Mouse (Mus musculus): ENCODE results near the gene Zfp704. TPM values are rescaled to one million over a fixed set of nuclear protein-coding genes. Genes with fewer than 3 reads are reported as not detected.
A peak's percentile ranks its signal among the peaks of the same experiment; 100 is the strongest.

Gene Zfp704
- polyA plus RNA-seq, 1 experiment from 2014 or later, result 14.7 TPM

DNA sequence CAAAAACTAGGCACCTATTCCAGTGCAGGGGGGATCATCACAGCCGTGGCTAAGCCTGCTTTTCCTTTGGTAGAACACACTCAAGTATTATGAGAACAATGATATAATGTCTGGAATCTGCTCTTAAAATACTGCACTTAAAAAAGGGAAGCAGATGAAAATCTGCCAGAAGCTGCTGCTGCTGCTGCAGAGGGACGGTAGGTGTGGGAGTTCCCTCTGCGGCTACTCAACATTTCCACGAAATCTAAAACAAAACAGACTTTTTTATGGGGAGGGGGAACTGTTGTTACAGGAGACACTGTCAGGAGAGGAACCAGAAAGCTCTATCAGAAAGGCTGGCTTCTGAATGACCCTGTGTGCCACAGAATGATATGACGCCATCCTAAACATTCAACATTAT lies 110.4 kb downstream of the Zfp704 start:
- Histone ChIP-seq H3K4me3 (replicated peaks; ENCODE audit: low read length) (no peak overlapping the region), H3K27me3 (ENCODE audit: control insufficient read depth, insufficient read depth, low read length) (no peaks in the 10 kb centered on the region), H3K9ac (no peak overlapping the region), H3K4me2 (replicated peaks) (no peak overlapping the region), H3K36me3 (replicated peaks; ENCODE audit: control insufficient read depth, insufficient read depth) (no peaks in the 10 kb centered on the region), H3K27ac (peak overlapping the region; percentile 72; the same call in 1 of the 2 replicates), H3K9me3 (ENCODE audit: control insufficient read depth, low read length) (no peaks in the 10 kb centered on the region), H3K4me1 (replicated peaks; ENCODE audit: control insufficient read depth, insufficient read depth, low read length) (peaks cover 26% of the 10 kb centered on the region)
- WGBS, result 60% methylated on average over 5 of the region's 5 CpGs
- DNase-seq (ENCODE audit: low spot score) (no peak), ATAC-seq (ENCODE audit: low FRiP score) (no peak)

DNA sequence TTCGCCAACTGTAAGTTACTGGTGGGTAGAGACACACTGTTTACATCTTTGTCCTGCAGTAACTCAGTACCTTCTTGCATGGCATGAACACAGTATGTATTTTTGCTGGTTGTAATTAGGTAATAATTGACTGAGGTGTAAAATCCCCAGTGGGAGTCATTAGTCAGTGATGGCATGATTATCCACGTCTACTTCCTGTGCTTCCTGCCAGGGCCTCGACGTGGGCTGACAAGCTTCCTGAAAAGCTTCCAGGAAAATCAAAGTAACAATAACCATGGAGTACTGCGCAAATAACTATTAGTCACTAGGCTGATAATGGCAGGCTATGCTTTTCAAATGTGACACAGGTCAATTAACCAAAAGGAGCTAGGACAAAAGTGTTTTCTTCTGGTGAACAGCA lies 112.6 kb downstream of the Zfp704 start:
- Histone ChIP-seq H3K4me1 (replicated peaks; ENCODE audit: control insufficient read depth, insufficient read depth, low read length) (peaks cover 26% of the 10 kb centered on the region), H3K36me3 (replicated peaks; ENCODE audit: control insufficient read depth, insufficient read depth) (no peaks in the 10 kb centered on the region), H3K9ac (no peak overlapping the region), H3K4me2 (replicated peaks) (no peak overlapping the region), H3K9me3 (ENCODE audit: control insufficient read depth, low read length) (no peaks in the 10 kb centered on the region), H3K27ac (no peak overlapping the region), H3K4me3 (replicated peaks; ENCODE audit: low read length) (no peak overlapping the region), H3K27me3 (ENCODE audit: control insufficient read depth, insufficient read depth, low read length) (no peaks in the 10 kb centered on the region)
- ATAC-seq (ENCODE audit: low FRiP score) (no peak), DNase-seq (ENCODE audit: low spot score) (no peak)
- WGBS, result 36% methylated on average over 5 of the region's 5 CpGs

DNA sequence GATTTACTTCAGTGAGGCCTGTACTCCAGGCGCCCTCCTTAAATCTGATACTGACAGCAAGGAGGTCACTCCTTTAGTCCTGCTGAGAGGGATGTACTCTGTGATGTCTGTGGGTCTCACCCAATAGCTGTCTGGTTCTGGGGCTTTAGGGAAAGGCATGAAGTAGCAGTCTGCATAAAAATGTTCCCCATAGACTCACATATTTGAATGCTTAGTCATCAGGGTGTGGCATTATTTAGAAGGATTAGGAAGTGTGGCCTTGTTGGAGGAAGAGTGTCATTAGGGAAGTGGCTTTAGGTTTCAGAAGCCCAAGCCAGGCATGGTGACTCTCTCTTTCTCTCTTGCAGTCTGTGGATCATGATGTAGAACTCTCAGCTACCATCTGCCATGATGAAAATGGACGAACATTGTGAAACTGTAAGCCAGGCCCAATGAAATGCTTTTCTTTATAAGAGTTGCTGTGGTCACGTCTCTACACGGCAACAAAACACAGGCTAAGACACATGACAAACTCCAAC lies 118.1 kb downstream of the Zfp704 start:
- no peak overlapping the region for H3K4me2 ChIP-seq (replicated peaks)
- ATAC-seq (ENCODE audit: low FRiP score), result no peak
- H3K4me3 ChIP-seq (replicated peaks; ENCODE audit: low read length), result no peak overlapping the region
- H3K9ac ChIP-seq, result no peak overlapping the region
- no peaks in the 10 kb centered on the region for H3K27me3 ChIP-seq (ENCODE audit: control insufficient read depth, insufficient read depth, low read length)
- H3K4me1 ChIP-seq (replicated peaks; ENCODE audit: control insufficient read depth, insufficient read depth, low read length), result no peaks in the 10 kb centered on the region
- no peak overlapping the region for H3K27ac ChIP-seq
- DNase-seq (ENCODE audit: low spot score), result no peak
- H3K9me3 ChIP-seq (ENCODE audit: control insufficient read depth, low read length), result no peaks in the 10 kb centered on the region
- H3K36me3 ChIP-seq (replicated peaks; ENCODE audit: control insufficient read depth, insufficient read depth), result no peaks in the 10 kb centered on the region
- WGBS, result 73% methylated on average over 4 of the region's 4 CpGs

DNA sequence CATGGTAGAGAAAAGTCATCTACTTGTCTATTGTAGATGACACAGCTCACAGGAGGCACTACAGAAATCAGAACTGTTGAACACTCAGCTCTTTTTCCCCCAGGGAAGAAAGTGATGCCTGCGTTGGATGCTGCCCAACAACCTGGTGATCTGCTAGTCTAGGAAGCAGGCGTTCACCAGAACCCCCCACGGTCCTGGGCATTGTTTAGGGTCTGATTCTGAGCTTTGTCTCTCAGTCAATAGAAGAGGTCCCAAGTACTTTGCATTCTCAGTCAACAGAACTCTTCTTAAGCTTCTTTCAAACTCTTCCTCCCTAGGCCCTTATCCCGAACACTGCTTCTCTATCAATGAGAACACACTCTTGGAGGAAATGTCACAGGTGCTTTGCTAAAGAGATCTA lies 122.2 kb downstream of the Zfp704 start:
- H3K9ac ChIP-seq, result no peak overlapping the region
- no peaks in the 10 kb centered on the region for H3K27me3 ChIP-seq (ENCODE audit: control insufficient read depth, insufficient read depth, low read length)
- no peak overlapping the region for H3K27ac ChIP-seq
- H3K4me2 ChIP-seq (replicated peaks), result no peak overlapping the region
- H3K4me1 ChIP-seq (replicated peaks; ENCODE audit: control insufficient read depth, insufficient read depth, low read length), result no peaks in the 10 kb centered on the region
- no peak overlapping the region for H3K4me3 ChIP-seq (replicated peaks; ENCODE audit: low read length)
- H3K9me3 ChIP-seq (ENCODE audit: control insufficient read depth, low read length), result no peaks in the 10 kb centered on the region
- no peak for ATAC-seq (ENCODE audit: low FRiP score)
- DNase-seq (ENCODE audit: low spot score), result no peak
- no peaks in the 10 kb centered on the region for H3K36me3 ChIP-seq (replicated peaks; ENCODE audit: control insufficient read depth, insufficient read depth)
- WGBS, result 62% methylated on average over 4 of the region's 4 CpGs

DNA sequence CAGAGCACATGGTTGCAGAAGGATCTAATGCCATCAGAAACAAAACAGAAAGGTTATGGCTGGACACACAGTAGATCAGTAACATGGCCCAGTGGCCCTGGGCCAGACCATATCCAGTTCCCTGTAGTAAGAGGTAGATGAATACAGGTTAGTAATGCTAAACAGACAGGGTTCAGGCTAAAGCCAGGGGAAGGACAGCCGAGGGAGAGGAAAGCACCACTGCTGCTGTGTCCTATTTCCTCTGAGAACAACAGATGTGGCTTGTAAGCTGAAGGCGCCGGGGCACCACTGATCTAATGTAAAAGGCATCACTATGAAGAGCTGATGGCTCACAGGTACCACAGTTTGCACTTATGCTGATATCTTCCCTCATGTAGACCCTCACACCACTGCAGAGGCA lies 124.4 kb downstream of the Zfp704 start:
- H3K4me2 ChIP-seq (replicated peaks), result no peak overlapping the region
- no peaks in the 10 kb centered on the region for H3K4me1 ChIP-seq (replicated peaks; ENCODE audit: control insufficient read depth, insufficient read depth, low read length)
- no peak overlapping the region for H3K27ac ChIP-seq
- no peaks in the 10 kb centered on the region for H3K9me3 ChIP-seq (ENCODE audit: control insufficient read depth, low read length)
- H3K27me3 ChIP-seq (ENCODE audit: control insufficient read depth, insufficient read depth, low read length), result no peaks in the 10 kb centered on the region
- DNase-seq (ENCODE audit: low spot score) (no peak), ATAC-seq (ENCODE audit: low FRiP score) (no peak)
- no peak overlapping the region for H3K4me3 ChIP-seq (replicated peaks; ENCODE audit: low read length)
- 90% methylated on average over 3 of the region's 3 CpGs for WGBS
- no peaks in the 10 kb centered on the region for H3K36me3 ChIP-seq (replicated peaks; ENCODE audit: control insufficient read depth, insufficient read depth)
- H3K9ac ChIP-seq, result no peak overlapping the region

DNA sequence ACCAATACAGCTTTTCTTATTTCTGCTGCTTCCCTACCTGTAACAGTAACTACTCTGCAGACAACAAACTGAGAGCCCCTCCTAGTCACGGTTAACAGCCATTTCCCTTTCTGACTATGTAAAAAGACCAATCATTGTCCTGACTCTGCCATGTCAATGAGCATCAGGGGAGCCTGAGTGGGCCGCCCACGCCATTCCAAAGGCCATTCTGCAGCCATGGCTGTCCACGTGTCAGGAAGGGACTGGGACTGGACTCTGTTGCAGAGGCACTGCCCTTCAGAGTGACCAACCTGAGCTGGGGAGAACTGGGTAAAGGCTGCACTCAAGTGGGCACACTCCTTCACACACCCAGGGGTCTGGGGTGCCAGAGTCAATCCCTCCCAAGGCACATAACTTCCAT lies 127.9 kb downstream of the Zfp704 start:
- Histone ChIP-seq H3K4me3 (replicated peaks; ENCODE audit: low read length) (no peak overlapping the region), H3K27ac (no peak overlapping the region), H3K36me3 (replicated peaks; ENCODE audit: control insufficient read depth, insufficient read depth) (no peaks in the 10 kb centered on the region), H3K9ac (no peak overlapping the region), H3K4me2 (replicated peaks) (no peak overlapping the region), H3K4me1 (replicated peaks; ENCODE audit: control insufficient read depth, insufficient read depth, low read length) (no peaks in the 10 kb centered on the region), H3K9me3 (ENCODE audit: control insufficient read depth, low read length) (no peaks in the 10 kb centered on the region), H3K27me3 (ENCODE audit: control insufficient read depth, insufficient read depth, low read length) (no peaks in the 10 kb centered on the region)
- 78% methylated on average over 4 of the region's 4 CpGs for WGBS
- no peak for ATAC-seq (ENCODE audit: low FRiP score)
- no peak for DNase-seq (ENCODE audit: low spot score)

DNA sequence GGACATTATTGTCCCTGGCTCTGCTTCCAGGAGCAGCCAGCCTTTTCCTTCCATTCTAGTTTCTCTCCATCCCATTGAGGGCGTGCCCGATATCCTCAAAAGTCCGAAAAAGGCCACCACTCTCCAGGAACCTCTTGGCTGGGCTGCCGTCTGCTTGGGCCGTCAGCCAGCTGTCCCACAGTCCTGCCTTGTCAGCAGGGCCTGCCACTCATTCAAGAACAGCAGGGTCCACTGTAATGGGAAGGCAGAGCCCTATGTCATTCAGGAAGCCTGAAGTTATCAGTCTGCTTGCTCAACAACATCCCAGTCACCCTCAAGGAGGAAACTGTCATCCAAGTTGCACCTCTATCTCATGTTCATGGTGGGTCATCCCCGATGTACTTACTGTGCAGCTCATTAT lies 128.5 kb downstream of the Zfp704 start:
- DNase-seq (ENCODE audit: low spot score) (no peak), ATAC-seq (ENCODE audit: low FRiP score) (0 out of 2 replicates have a peak, but pooled peaks have one; percentile 55)
- Histone ChIP-seq H3K9ac (no peak overlapping the region), H3K4me1 (replicated peaks; ENCODE audit: control insufficient read depth, insufficient read depth, low read length) (no peaks in the 10 kb centered on the region), H3K9me3 (ENCODE audit: control insufficient read depth, low read length) (no peaks in the 10 kb centered on the region), H3K27me3 (ENCODE audit: control insufficient read depth, insufficient read depth, low read length) (no peaks in the 10 kb centered on the region), H3K4me3 (replicated peaks; ENCODE audit: low read length) (no peak overlapping the region), H3K27ac (no peak overlapping the region), H3K36me3 (replicated peaks; ENCODE audit: control insufficient read depth, insufficient read depth) (no peaks in the 10 kb centered on the region), H3K4me2 (replicated peaks) (no peak overlapping the region)
- WGBS, result 65% methylated on average over 6 of the region's 6 CpGs

DNA sequence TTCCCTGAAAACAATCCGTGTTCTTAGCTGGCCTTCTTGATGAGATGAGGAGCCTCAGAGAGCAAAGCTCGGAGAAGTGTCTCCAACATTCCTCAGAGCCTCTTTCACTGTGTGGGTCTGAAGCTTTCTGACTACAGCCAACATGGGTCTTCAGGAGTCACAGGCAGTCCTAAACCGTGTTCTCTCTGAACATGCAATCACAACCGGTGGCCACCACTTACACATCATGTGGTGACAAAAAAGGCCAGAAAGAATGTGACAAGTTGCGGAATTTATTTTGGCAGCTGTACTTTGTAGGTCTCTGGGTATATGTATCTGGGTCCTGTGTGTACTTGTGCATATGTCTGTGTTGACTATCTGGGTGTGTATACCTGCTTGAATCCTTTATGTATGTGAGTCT lies 128.9 kb downstream of the Zfp704 start:
- no peaks in the 10 kb centered on the region for H3K36me3 ChIP-seq (replicated peaks; ENCODE audit: control insufficient read depth, insufficient read depth)
- no peak for ATAC-seq (ENCODE audit: low FRiP score)
- WGBS, result 93% methylated on average over 5 of the region's 5 CpGs

DNA sequence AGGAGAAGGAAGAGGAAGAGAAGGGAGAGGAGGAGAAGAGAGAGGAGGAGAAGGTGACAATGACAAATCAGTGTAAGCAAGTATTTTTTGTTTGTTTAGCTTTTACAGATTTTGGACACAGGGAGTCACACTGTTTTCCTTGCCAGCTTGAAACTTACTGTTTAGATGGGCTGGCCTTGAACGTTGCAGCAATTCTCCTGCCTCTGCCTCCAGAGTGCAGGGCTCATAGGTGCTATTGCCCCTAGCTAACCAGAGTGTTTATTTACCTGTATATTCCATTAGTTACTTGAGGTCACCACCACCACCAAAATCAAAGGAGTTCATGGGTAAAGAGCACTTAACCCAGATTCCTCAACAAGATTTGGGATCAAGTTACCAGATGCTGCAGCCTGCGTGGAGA lies 132.5 kb downstream of the Zfp704 start:
- Histone ChIP-seq H3K27ac (no peak overlapping the region), H3K9me3 (ENCODE audit: control insufficient read depth, low read length) (no peaks in the 10 kb centered on the region), H3K27me3 (ENCODE audit: control insufficient read depth, insufficient read depth, low read length) (no peaks in the 10 kb centered on the region), H3K4me2 (replicated peaks) (no peak overlapping the region), H3K36me3 (replicated peaks; ENCODE audit: control insufficient read depth, insufficient read depth) (no peaks in the 10 kb centered on the region), H3K4me1 (replicated peaks; ENCODE audit: control insufficient read depth, insufficient read depth, low read length) (no peaks in the 10 kb centered on the region), H3K4me3 (replicated peaks; ENCODE audit: low read length) (no peak overlapping the region), H3K9ac (no peak overlapping the region)
- ATAC-seq (ENCODE audit: low FRiP score) (no peak), DNase-seq (ENCODE audit: low spot score) (no peak)
- WGBS, result 85% methylated on average over 2 of the region's 2 CpGs

More for the DNA sequence above, 128.9 kb downstream of the Zfp704 start:
- no peaks in the 10 kb centered on the region for H3K27me3 ChIP-seq (ENCODE audit: control insufficient read depth, insufficient read depth, low read length)
- no peak overlapping the region for H3K4me3 ChIP-seq (replicated peaks; ENCODE audit: low read length)
- H3K4me2 ChIP-seq (replicated peaks), result no peak overlapping the region
- H3K4me1 ChIP-seq (replicated peaks; ENCODE audit: control insufficient read depth, insufficient read depth, low read length), result no peaks in the 10 kb centered on the region
- no peak overlapping the region for H3K9ac ChIP-seq
- no peaks in the 10 kb centered on the region for H3K9me3 ChIP-seq (ENCODE audit: control insufficient read depth, low read length)
- no peak for DNase-seq (ENCODE audit: low spot score)
- no peak overlapping the region for H3K27ac ChIP-seq

DNA sequence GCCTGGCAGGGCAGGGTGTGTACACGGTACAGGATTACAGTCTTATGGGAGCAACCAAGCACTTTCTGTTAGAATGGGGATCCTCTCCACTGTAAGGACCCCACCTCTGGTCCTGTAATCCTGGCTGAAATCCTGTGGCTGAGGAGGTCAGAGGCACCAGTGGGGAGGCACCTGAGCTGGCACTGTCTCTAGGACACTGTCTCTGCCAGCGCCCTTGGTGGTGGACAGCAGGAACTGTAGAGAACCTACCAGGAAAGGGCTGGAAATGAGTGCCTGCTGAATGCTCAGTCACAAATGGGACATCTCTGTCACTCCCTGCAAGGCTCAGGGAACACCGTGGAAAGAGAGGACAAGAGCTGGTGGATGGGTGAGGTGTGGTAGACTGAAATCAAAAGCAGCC lies 133.5 kb downstream of the Zfp704 start:
- H3K36me3 ChIP-seq (replicated peaks; ENCODE audit: control insufficient read depth, insufficient read depth), result no peaks in the 10 kb centered on the region
- no peaks in the 10 kb centered on the region for H3K27me3 ChIP-seq (ENCODE audit: control insufficient read depth, insufficient read depth, low read length)
- DNase-seq (ENCODE audit: low spot score) (no peak), ATAC-seq (ENCODE audit: low FRiP score) (no peak)
- H3K4me1 ChIP-seq (replicated peaks; ENCODE audit: control insufficient read depth, insufficient read depth, low read length), result no peaks in the 10 kb centered on the region
- H3K4me2 ChIP-seq (replicated peaks), result no peak overlapping the region
- no peak overlapping the region for H3K4me3 ChIP-seq (replicated peaks; ENCODE audit: low read length)
- no peak overlapping the region for H3K27ac ChIP-seq
- no peak overlapping the region for H3K9ac ChIP-seq
- no peaks in the 10 kb centered on the region for H3K9me3 ChIP-seq (ENCODE audit: control insufficient read depth, low read length)
- WGBS, result 95% methylated on average over 3 of the region's 3 CpGs

Measured in hindbrain, embryonic 14.5 days (tissue).